Mouse (Mus musculus): ENCODE measurements around the gene Spib. TPM values are rescaled to one million over a fixed set of nuclear protein-coding genes. Genes with fewer than 3 reads are reported as not detected.

The Spib gene
- total RNA-seq, 1 experiment: 0.67 TPM

DNA sequence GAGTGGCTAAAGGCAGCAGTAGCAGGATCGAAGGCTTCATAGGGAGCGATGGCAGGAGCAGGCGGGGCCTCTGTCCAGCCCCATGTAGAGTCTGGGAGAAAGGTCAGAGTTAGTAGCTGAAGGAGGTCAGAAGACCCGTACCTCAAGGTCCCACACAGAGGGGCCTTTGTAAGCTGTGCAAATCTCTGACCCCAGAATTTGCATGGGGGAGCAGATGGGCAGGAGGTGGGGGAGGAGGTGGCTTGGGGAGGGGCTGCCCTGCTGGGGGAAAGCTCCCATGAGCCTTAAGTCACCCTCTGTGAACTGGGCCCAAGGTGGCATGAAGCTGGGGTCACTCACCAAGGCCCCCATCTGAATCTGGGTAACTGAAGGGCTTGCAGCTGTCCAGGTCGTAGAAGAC, 2.4 kb downstream of the Spib start:
- Histone ChIP-seq H3K4me3 (ENCODE audit: insufficient read depth in 1 of 2, low read depth in 1 of 2, low read length in 2 of 2, poor library complexity in 1 of 2, severe bottlenecking in 1 of 2) (no peak overlapping the region), H3K27ac (ENCODE audit: insufficient read depth, low read depth, low read length, poor library complexity, severe bottlenecking) (no peak overlapping the region), H3K9me3 (ENCODE audit: control insufficient read depth, insufficient read depth, low read depth, low read length) (no peaks in the 10 kb centered on the region), H3K4me1 (ENCODE audit: control insufficient read depth in 2 of 2, insufficient read depth in 2 of 2, low read length in 2 of 2, poor library complexity in 1 of 2) (peaks cover 12 to 53% of the 10 kb centered on the region in 2 experiments; a peak in 3 of 4 replicates), H3K36me3 (ENCODE audit: control insufficient read depth, insufficient read depth, low read length, poor library complexity, severe bottlenecking) (peaks cover 21% of the 10 kb centered on the region), H3K9ac (ENCODE audit: insufficient read depth, low read depth, low read length, poor library complexity, severe bottlenecking) (no peak overlapping the region)
- DNase-seq (ENCODE audit: low read depth, low spot score): no peak
- in situ Hi-C loops (cut with MboI; ENCODE audit: low sequenced_read_pairs in 2 of 2, unreplicated experiment in 2 of 2): no loop called here
- TF ChIP-seq HCFC1 (IDR thresholded peaks at IDR 0.05; ENCODE audit: borderline replicate concordance, insufficient read depth, low read length) (no peak), MAFK (IDR thresholded peaks at IDR 0.05; ENCODE audit: insufficient read depth, low read depth, low read length) (no peak), CHD2 (IDR thresholded peaks at IDR 0.05; ENCODE audit: low read depth, low read length) (no peak), ZC3H11A (IDR thresholded peaks at IDR 0.05; ENCODE audit: borderline replicate concordance, low read depth, low read length) (no peak), ZNF384 (IDR thresholded peaks at IDR 0.05; ENCODE audit: low read depth, low read length) (no peak)

DNA sequence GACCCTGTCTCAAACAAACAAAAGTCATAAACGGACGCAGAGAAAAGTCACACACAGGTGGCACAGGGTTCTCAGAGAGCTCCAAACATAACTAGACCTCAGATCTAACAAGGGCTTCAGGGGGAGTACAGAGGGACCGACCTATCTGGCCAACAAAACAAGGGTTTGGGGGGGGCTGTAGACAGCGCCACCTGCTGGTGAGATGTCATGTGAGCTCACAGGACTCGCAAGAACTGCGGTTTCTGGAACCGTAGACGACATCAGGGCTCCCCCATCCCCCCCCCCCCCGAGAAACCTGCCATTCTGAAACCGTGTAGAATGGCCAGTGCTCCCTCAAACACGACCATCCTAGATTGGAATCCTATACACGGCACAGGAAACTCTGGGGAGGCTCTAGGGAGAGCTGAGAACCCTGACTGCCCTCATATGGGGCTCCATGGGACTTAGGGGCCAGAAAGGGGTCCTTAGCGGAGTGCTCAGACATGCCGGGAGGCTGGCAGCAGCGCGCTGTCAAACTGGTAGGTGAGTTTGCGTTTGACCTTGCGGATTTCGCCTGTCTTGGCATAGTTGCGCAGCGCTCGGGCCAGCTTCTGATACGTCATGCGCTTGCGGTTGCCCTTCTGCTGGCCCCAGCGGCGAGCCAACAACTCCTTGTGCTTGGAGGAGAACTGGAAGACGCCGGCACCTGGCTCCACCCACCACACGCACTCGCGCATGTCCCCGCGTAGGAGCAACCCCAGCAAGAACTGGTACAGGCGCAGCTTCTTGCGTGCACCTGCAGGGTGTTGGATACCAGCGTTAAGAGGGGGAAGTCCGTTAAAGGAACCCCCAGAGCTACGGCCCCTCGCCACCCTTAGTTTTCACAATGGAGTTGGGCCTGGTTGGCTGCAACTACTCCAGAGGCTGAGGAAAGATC, 4.1 kb downstream of the Spib start:
- Histone ChIP-seq H3K9ac (ENCODE audit: insufficient read depth, low read depth, low read length, poor library complexity, severe bottlenecking) (peak overlapping the region; percentile 68), H3K4me3 (ENCODE audit: insufficient read depth in 1 of 2, low read depth in 1 of 2, low read length in 2 of 2, poor library complexity in 1 of 2, severe bottlenecking in 1 of 2) (peak overlapping the region; percentile 65 to 66), H3K9me3 (ENCODE audit: control insufficient read depth, insufficient read depth, low read depth, low read length) (no peaks in the 10 kb centered on the region), H3K4me1 (ENCODE audit: control insufficient read depth in 2 of 2, insufficient read depth in 2 of 2, low read length in 2 of 2, poor library complexity in 1 of 2) (peaks cover 10 to 47% of the 10 kb centered on the region in 2 experiments; a peak in 2 of 4 replicates), H3K36me3 (ENCODE audit: control insufficient read depth, insufficient read depth, low read length, poor library complexity, severe bottlenecking) (peaks cover 5% of the 10 kb centered on the region; the same call in 1 of the 2 replicates), H3K27ac (ENCODE audit: insufficient read depth, low read depth, low read length, poor library complexity, severe bottlenecking) (no peak overlapping the region)
- no peak for TF ChIP-seq HCFC1 (IDR thresholded peaks at IDR 0.05; ENCODE audit: borderline replicate concordance, insufficient read depth, low read length)
- TF ChIP-seq ZC3H11A (IDR thresholded peaks at IDR 0.05; ENCODE audit: borderline replicate concordance, low read depth, low read length): no peak
- TF ChIP-seq CHD2 (IDR thresholded peaks at IDR 0.05; ENCODE audit: low read depth, low read length): no peak
- TF ChIP-seq MAFK (IDR thresholded peaks at IDR 0.05; ENCODE audit: insufficient read depth, low read depth, low read length): no peak
- no peak for TF ChIP-seq ZNF384 (IDR thresholded peaks at IDR 0.05; ENCODE audit: low read depth, low read length)
- DNase-seq (ENCODE audit: low read depth, low spot score): no peak
- in situ Hi-C loops (cut with MboI; ENCODE audit: low sequenced_read_pairs in 2 of 2, unreplicated experiment in 2 of 2): no loop called here

DNA sequence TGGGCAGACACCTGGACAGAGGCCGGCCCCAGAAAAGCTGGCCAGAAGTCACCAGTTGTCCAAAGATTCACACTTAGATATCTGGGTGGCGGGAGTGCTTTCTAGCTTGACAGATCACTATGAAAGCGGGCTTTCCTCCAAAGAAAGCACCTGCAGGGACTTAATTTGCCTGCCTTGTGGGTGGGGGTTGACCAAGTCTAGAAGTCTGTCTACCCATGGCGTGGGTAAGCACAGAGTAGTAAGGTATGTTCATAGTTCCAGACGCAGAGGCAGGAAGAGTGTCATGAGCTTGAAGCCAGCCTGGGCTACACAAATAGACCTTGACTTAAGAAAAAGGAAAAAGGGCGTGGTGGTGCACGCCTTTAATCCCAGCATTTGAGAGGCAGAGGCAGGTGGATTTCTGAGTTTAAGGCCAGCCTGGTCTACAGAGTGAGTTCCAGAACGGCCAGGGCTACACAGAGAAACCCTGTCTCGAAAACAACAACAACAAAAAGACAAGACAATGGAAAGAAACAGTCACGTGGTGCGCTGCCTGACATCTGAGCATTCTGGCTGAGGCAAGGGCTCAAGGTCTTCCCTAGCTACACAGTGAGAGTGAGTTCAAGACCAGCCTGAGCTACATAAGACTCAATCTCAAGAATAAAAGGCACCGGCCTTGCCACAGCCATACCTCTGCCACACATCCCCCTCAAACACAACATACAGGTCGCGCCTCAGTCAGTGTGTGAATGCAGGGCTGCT, 5.3 kb downstream of the Spib start:
- no peak for DNase-seq (ENCODE audit: low read depth, low spot score)
- TF ChIP-seq CHD2 (IDR thresholded peaks at IDR 0.05; ENCODE audit: low read depth, low read length) (no peak), MAFK (IDR thresholded peaks at IDR 0.05; ENCODE audit: insufficient read depth, low read depth, low read length) (no peak), HCFC1 (IDR thresholded peaks at IDR 0.05; ENCODE audit: borderline replicate concordance, insufficient read depth, low read length) (no peak), ZC3H11A (IDR thresholded peaks at IDR 0.05; ENCODE audit: borderline replicate concordance, low read depth, low read length) (no peak), ZNF384 (IDR thresholded peaks at IDR 0.05; ENCODE audit: low read depth, low read length) (no peak)

DNA sequence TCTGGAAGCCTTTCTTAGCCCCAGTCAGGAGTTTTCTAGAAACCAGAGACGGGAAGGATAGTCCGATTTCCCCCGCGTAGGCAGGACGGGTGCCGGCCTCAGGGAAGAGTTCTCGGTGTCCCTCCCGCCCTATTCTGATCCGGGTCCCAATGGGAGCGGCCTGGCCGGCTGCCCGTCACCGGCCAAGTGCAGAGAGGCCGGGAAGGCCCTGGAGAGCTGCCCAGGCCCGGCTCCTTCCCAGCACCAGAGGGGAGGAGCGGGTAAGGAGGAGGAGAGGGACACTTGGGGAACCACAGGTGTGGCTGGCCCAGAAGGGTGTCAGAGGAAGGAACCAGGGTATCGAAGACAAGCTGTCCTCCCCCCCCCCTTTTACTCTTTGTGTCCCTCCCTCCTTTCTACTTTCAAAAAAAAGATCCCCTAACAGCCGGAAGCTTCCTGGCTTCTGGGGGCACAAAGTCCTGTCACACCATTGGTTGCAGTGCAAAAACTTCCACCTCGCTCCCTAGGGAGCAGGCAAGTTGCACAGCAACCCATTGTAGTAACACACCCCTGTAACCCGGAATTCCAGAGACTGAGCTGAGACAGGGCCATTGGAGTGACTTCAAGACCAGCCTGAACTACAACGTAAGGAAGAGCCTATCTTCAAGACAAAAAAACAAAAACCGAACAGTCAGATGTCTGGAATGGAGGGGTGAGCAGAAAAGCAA, 6.6 kb downstream of the Spib start:
- H3K9ac ChIP-seq (ENCODE audit: insufficient read depth, low read depth, low read length, poor library complexity, severe bottlenecking): peak overlapping the region; percentile 56; the same call in 1 of the 2 replicates
- peak overlapping the region; percentile 32 to 42 for H3K4me3 ChIP-seq (ENCODE audit: insufficient read depth in 1 of 2, low read depth in 1 of 2, low read length in 2 of 2, poor library complexity in 1 of 2, severe bottlenecking in 1 of 2)
- in situ Hi-C loops (cut with MboI; ENCODE audit: low sequenced_read_pairs in 2 of 2, unreplicated experiment in 2 of 2): no loop called here
- H3K27ac ChIP-seq (ENCODE audit: insufficient read depth, low read depth, low read length, poor library complexity, severe bottlenecking): peak overlapping the region; percentile 82
- peaks cover 10 to 43% of the 10 kb centered on the region in 2 experiments; a peak in 2 of 4 replicates for H3K4me1 ChIP-seq (ENCODE audit: control insufficient read depth in 2 of 2, insufficient read depth in 2 of 2, low read length in 2 of 2, poor library complexity in 1 of 2)
- H3K9me3 ChIP-seq (ENCODE audit: control insufficient read depth, insufficient read depth, low read depth, low read length): no peaks in the 10 kb centered on the region
- no peak for DNase-seq (ENCODE audit: low read depth, low spot score)
- peak; percentile 89 for TF ChIP-seq ZNF384 (IDR thresholded peaks at IDR 0.05; ENCODE audit: low read depth, low read length)
- TF ChIP-seq ZC3H11A (IDR thresholded peaks at IDR 0.05; ENCODE audit: borderline replicate concordance, low read depth, low read length): no peak
- H3K36me3 ChIP-seq (ENCODE audit: control insufficient read depth, insufficient read depth, low read length, poor library complexity, severe bottlenecking): no peaks in the 10 kb centered on the region

More for the DNA sequence above, 5.3 kb downstream of the Spib start:
- Histone ChIP-seq H3K9me3 (ENCODE audit: control insufficient read depth, insufficient read depth, low read depth, low read length) (no peaks in the 10 kb centered on the region), H3K4me1 (ENCODE audit: control insufficient read depth in 2 of 2, insufficient read depth in 2 of 2, low read length in 2 of 2, poor library complexity in 1 of 2) (peaks cover 10 to 43% of the 10 kb centered on the region in 2 experiments; a peak in 2 of 4 replicates), H3K9ac (ENCODE audit: insufficient read depth, low read depth, low read length, poor library complexity, severe bottlenecking) (no peak overlapping the region), H3K4me3 (ENCODE audit: insufficient read depth in 1 of 2, low read depth in 1 of 2, low read length in 2 of 2, poor library complexity in 1 of 2, severe bottlenecking in 1 of 2) (no peak overlapping the region), H3K36me3 (ENCODE audit: control insufficient read depth, insufficient read depth, low read length, poor library complexity, severe bottlenecking) (no peaks in the 10 kb centered on the region), H3K27ac (ENCODE audit: insufficient read depth, low read depth, low read length, poor library complexity, severe bottlenecking) (peak overlapping the region; percentile 82; the same call in 1 of the 2 replicates)
- in situ Hi-C loops (cut with MboI; ENCODE audit: low sequenced_read_pairs in 2 of 2, unreplicated experiment in 2 of 2): no loop called here

Measured in ES-E14 (cell line).